Mouse (Mus musculus): ENCODE results near the gene Fkbp5. TPM values are rescaled to one million over a fixed set of nuclear protein-coding genes. Genes with fewer than 3 reads are reported as not detected.

Fkbp5 gene
- total and polyA plus RNA-seq, 3 experiments: 14.4 to 31.4 (median 22.6) TPM

DNA sequence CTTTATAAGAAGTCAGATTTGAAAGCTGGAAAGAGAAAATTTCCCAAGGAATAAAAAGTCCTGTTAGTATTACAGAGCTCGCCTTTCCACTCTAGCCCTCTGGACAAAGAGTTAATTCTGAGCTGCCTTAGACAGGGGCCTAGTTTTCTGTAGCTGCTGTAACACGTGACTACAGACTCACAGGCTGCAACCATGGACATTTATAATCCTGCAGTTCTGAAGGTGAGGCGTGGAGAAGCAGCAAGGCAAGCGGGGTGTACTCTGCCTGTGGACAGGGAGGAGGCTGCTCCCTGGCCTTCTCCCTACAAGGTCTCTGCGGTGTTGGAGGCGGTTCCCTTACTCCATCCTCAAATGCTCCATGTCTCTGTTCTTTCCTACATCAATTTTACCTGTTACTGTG lies 64.4 kb downstream of the Fkbp5 start:
- Histone ChIP-seq H3K4me3 (replicated peaks in 1 of 3; ENCODE audit: low read depth in 2 of 3, low read length in 2 of 3, poor library complexity in 1 of 3) (no peak overlapping the region), H3K9me3 (replicated peaks; ENCODE audit: low read length) (no peaks in the 10 kb centered on the region), H3K4me1 (ENCODE audit: control insufficient read depth in 1 of 2, insufficient read depth in 2 of 2) (peaks cover 0 to 10% of the 10 kb centered on the region in 2 experiments; a peak in 2 of 4 replicates), H3K27ac (ENCODE audit: insufficient read depth, low read depth) (no peak overlapping the region), H3K27me3 (replicated peaks) (no peaks in the 10 kb centered on the region), H3K4me2 (ENCODE audit: insufficient read depth, low read depth, poor library complexity, severe bottlenecking) (no peak overlapping the region), H3K79me2 (replicated peaks; ENCODE audit: control insufficient read depth, extremely low read depth, insufficient read depth, poor library complexity, severe bottlenecking) (no peaks in the 10 kb centered on the region), H3K36me3 (replicated peaks in 1 of 2; ENCODE audit: control insufficient read depth in 1 of 2, insufficient read depth in 1 of 2, low read length in 1 of 2) (peaks cover 0 to 6% of the 10 kb centered on the region in 2 experiments), H3K9ac (ENCODE audit: insufficient read depth, low read depth) (no peak overlapping the region)
- dilution Hi-C loops (cut with MboI; ENCODE audit: extremely low pct_ligation_motif_present, extremely low pct_unique_long_range_greater_than_20kb, low sequenced_read_pairs): no loop called here
- DNase-seq (ENCODE audit: extremely low read depth): no peak
- in situ Hi-C loops (cut with MboI; ENCODE audit: low pct_ligation_motif_present, low pct_unique_long_range_greater_than_20kb, low sequenced_read_pairs): no loop called here
- TF ChIP-seq KAT2A (IDR thresholded peaks at IDR 0.05; ENCODE audit: insufficient replicate concordance, low read length) (no peak), CHD2 (IDR thresholded peaks at IDR 0.05; ENCODE audit: low read length) (no peak), TCF12 (IDR thresholded peaks at IDR 0.05; ENCODE audit: low read depth, low read length) (no peak), MAFK (IDR thresholded peaks at IDR 0.05; ENCODE audit: insufficient replicate concordance, low read length) (no peak), POLR2A (IDR thresholded peaks at IDR 0.05; ENCODE audit: low read depth, low read length) (no peak), CHD1 (IDR thresholded peaks at IDR 0.05; ENCODE audit: low read depth, low read length) (no peak), ZC3H11A (IDR thresholded peaks at IDR 0.05; ENCODE audit: low read depth, low read length) (no peak), TBP (conservative IDR thresholded peaks at IDR 0.05; ENCODE audit: low read depth, low read length) (no peak), E2F4 (IDR thresholded peaks at IDR 0.05; ENCODE audit: insufficient replicate concordance, low read depth, low read length) (no peak), USF1 (IDR thresholded peaks at IDR 0.05; ENCODE audit: low read depth, low read length) (no peak), MXI1 (IDR thresholded peaks at IDR 0.05; ENCODE audit: low read depth, low read length) (no peak), ZMIZ1 (IDR thresholded peaks at IDR 0.05; ENCODE audit: low read depth, low read length) (no peak), MYC (IDR thresholded peaks at IDR 0.05; ENCODE audit: low read depth, low read length) (no peak), RAD21 (IDR thresholded peaks at IDR 0.05; ENCODE audit: low read depth, low read length) (no peak), SMC3 (IDR thresholded peaks at IDR 0.05; ENCODE audit: low read depth, low read length) (no peak), JUND (conservative IDR thresholded peaks at IDR 0.05; ENCODE audit: low read depth, low read length) (no peak), POLR2AphosphoS2 (IDR thresholded peaks at IDR 0.05; ENCODE audit: low read depth, low read length) (no peak), MEF2A (IDR thresholded peaks at IDR 0.05; ENCODE audit: borderline replicate concordance, low read depth, low read length) (no peak), BHLHE40 (IDR thresholded peaks at IDR 0.05; ENCODE audit: low read depth, low read length) (no peak), GABPA (IDR thresholded peaks at IDR 0.05; ENCODE audit: insufficient replicate concordance, low read depth, low read length) (no peak)

DNA sequence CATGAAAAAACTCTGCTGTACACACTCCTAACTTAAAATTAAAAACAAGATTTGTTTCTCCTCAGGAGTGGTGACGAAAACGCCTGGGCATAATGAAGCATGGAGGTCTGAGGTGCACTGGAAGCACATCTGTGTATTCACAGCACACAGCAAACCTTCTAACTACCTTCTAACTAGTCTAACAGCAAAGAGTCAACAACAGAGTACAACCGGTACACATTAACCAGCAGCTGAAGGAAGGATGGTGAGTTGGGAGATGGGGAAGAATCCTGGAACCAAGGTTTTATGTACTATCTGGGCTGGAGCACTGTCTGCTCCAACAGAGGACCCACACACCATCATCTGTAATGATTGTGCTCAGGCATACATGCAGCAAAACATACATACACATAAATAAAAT lies 65.4 kb downstream of the Fkbp5 start:
- H3K36me3 ChIP-seq (replicated peaks in 1 of 2; ENCODE audit: control insufficient read depth in 1 of 2, insufficient read depth in 1 of 2, low read length in 1 of 2): peaks cover 0 to 6% of the 10 kb centered on the region in 2 experiments
- H3K4me2 ChIP-seq (ENCODE audit: insufficient read depth, low read depth, poor library complexity, severe bottlenecking): no peak overlapping the region
- H3K9ac ChIP-seq (ENCODE audit: insufficient read depth, low read depth): no peak overlapping the region
- TF ChIP-seq MXI1 (IDR thresholded peaks at IDR 0.05; ENCODE audit: low read depth, low read length): no peak
- no peak for TF ChIP-seq UBTF (IDR thresholded peaks at IDR 0.05; ENCODE audit: low read depth, low read length)
- no peak for TF ChIP-seq ZNF384 (IDR thresholded peaks at IDR 0.05; ENCODE audit: low read depth, low read length)
- TF ChIP-seq ELF1 (IDR thresholded peaks at IDR 0.05; ENCODE audit: low read depth, low read length): no peak
- TF ChIP-seq NRF1 (IDR thresholded peaks at IDR 0.05; ENCODE audit: low read depth, low read length): no peak
- no peak for TF ChIP-seq GABPA (IDR thresholded peaks at IDR 0.05; ENCODE audit: insufficient replicate concordance, low read depth, low read length)
- no peak for TF ChIP-seq E2F4 (IDR thresholded peaks at IDR 0.05; ENCODE audit: insufficient replicate concordance, low read depth, low read length)
- TF ChIP-seq POLR2AphosphoS2 (IDR thresholded peaks at IDR 0.05; ENCODE audit: low read depth, low read length): no peak
- dilution Hi-C loops (cut with MboI; ENCODE audit: extremely low pct_ligation_motif_present, extremely low pct_unique_long_range_greater_than_20kb, low sequenced_read_pairs): no loop called here
- H3K79me2 ChIP-seq (replicated peaks; ENCODE audit: control insufficient read depth, extremely low read depth, insufficient read depth, poor library complexity, severe bottlenecking): no peaks in the 10 kb centered on the region
- no peaks in the 10 kb centered on the region for H3K9me3 ChIP-seq (replicated peaks; ENCODE audit: low read length)
- no peak overlapping the region for H3K4me3 ChIP-seq (replicated peaks in 1 of 3; ENCODE audit: low read depth in 2 of 3, low read length in 2 of 3, poor library complexity in 1 of 3)
- H3K27ac ChIP-seq (ENCODE audit: insufficient read depth, low read depth): no peak overlapping the region
- no peak for DNase-seq (ENCODE audit: extremely low read depth)
- peaks cover 0 to 15% of the 10 kb centered on the region in 2 experiments; a peak in 2 of 4 replicates for H3K4me1 ChIP-seq (ENCODE audit: control insufficient read depth in 1 of 2, insufficient read depth in 2 of 2)
- in situ Hi-C loops (cut with MboI; ENCODE audit: low pct_ligation_motif_present, low pct_unique_long_range_greater_than_20kb, low sequenced_read_pairs): no loop called here
- no peaks in the 10 kb centered on the region for H3K27me3 ChIP-seq (replicated peaks)
